Mouse (Mus musculus) forebrain, embryonic 16.5 days (tissue): ENCODE measurements around the gene Sema3g. TPM values are rescaled to one million over a fixed set of nuclear protein-coding genes. Genes with fewer than 3 reads are reported as not detected.

ENCODE experiments used
- ATAC-seq: fragments of 200-750 bp; cut with Nextera tagmentation; 2 replicates; pipeline ENCODE4 v1.8.0; 2017; ENCODE audit warnings: mild to moderate bottlenecking, moderate library complexity
- H3K27ac ChIP-seq: fragments of 300-500 bp; sonication (generic); 2 replicates; pipeline ENCODE4 v1.5.1; 2014; ENCODE audit warnings: low read length, control low read depth
- H3K27me3 ChIP-seq: fragments of 300-500 bp; sonication (generic); replicated peaks from 2 replicates; pipeline ENCODE4 v1.6.1; 2014; ENCODE audit warnings: low read length; ENCODE audit not compliant: control insufficient read depth, insufficient read depth
- H3K36me3 ChIP-seq: fragments of 300-500 bp; sonication (generic); 2 replicates; pipeline ENCODE4 v1.6.1; 2014; ENCODE audit not compliant: control insufficient read depth, insufficient read depth
- H3K4me1 ChIP-seq: fragments of 300-500 bp; sonication (generic); replicated peaks from 2 replicates; pipeline ENCODE4 v1.6.1; 2014; ENCODE audit warnings: low read length; ENCODE audit not compliant: control insufficient read depth, insufficient read depth
- H3K4me2 ChIP-seq: fragments of 300-500 bp; sonication (generic); 2 replicates; pipeline ENCODE4 v1.6.1; 2014; ENCODE audit warnings: mild to moderate bottlenecking, low read length, control low read depth
- H3K4me3 ChIP-seq: fragments of 300-500 bp; sonication (generic); replicated peaks from 2 replicates; pipeline ENCODE4 v1.5.1; 2014; ENCODE audit warnings: mild to moderate bottlenecking, low read length, control low read depth
- H3K9ac ChIP-seq: fragments of 300-500 bp; sonication (generic); replicated peaks from 2 replicates; pipeline ENCODE4 v1.6.1; 2014; ENCODE audit warnings: low read depth, low read length, control low read depth
- H3K9me3 ChIP-seq: fragments of 300-500 bp; sonication (generic); 2 replicates; pipeline ENCODE4 v1.6.1; 2016; ENCODE audit warnings: low read length; ENCODE audit not compliant: control insufficient read depth
- whole genome bisulfite sequencing: fragments of 180-500 bp; shearing (Covaris S2); extraction: QIAGEN DNeasy Blood & Tissue Kit; methylation state at CpG from one replicate; pipeline ENCODE4 v1.1.7; 2014; 5-methylcytosine and 5-hydroxymethylcytosine counted together
- polyA plus RNA-seq: library from polyadenylated mRNA; unstranded; fragments of >200 nt; fragmentation: Nextera tagmentation; extraction: Ambion mirVana; gene quantifications from 2 replicates; pipeline ENCODE4 v1.2.1, GENCODE M21; 2015

Gene Sema3g
- polyA plus RNA-seq, 1 experiment from 2014 or later = 0.62 TPM

DNA sequence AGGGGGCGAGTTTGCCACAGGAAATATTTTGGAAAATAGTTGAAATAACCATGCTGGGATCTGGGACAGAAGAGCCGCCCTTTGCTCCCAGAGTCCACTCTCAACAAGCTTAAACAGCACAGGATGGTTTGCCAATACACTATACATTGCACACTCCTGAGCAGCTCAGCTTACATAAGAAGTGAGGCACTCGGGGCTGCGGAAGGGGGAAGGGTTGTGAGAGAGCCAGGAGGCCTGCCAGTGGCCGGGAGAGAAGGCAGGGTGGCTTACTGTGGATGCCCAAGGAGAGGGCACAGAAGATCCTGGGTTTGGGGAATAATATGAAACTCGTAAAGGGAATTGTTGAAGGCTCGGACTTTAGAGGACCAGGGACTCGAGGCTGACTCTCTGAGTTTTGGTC, 3.8 kb upstream of the Sema3g start:
- Histone ChIP-seq H3K4me2 (no peak overlapping the region), H3K36me3 (no peaks in the 10 kb centered on the region), H3K9ac (no peak overlapping the region), H3K27ac (no peak overlapping the region), H3K9me3 (no peaks in the 10 kb centered on the region), H3K4me3 (no peak overlapping the region), H3K4me1 (peaks cover 10% of the 10 kb centered on the region), H3K27me3 (no peaks in the 10 kb centered on the region)
- ATAC-seq = no peak
- WGBS = 73% methylated on average over 8 of the region's 8 CpGs

DNA sequence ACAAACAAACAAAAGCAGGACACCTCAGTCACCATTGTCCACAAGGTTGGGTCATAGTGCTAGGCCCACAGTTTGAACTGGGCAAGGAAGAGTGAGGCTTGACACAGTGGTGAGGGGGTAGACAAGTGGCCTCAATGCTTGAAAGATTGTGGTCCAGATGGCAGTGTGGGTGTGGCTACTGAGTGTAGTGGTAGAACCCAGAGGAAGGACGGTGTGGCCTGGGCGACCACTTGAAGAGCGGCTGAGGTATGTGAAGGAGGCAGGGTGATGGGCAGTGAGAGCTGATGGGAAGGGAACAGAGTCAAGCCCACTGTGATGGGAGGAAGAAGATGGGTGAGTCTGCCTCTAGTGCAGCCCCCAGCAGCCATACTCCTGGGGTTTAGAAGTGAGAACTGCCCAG, 3.0 kb upstream of the Sema3g start:
- Histone ChIP-seq H3K9me3 (no peaks in the 10 kb centered on the region), H3K4me3 (no peak overlapping the region), H3K27me3 (no peaks in the 10 kb centered on the region), H3K36me3 (no peaks in the 10 kb centered on the region), H3K27ac (no peak overlapping the region), H3K4me2 (no peak overlapping the region), H3K4me1 (peaks cover 10% of the 10 kb centered on the region), H3K9ac (no peak overlapping the region)
- WGBS = 85% methylated on average over 3 of the region's 3 CpGs
- ATAC-seq = no peak

GRCm38 (mm10) chr14:31215157-31216002, 2.3 kb upstream of the Sema3g start:
- ATAC-seq = peak; percentile 69
- no peaks in the 10 kb centered on the region for H3K27me3 ChIP-seq

GRCm38 (mm10) chr14:31216846-31217245, 814 bp upstream of the Sema3g start, which contains the start of gene Nisch:
Gene Nisch, minus strand, starts transcription at chr14:31216946.
- no peaks in the 10 kb centered on the region for H3K36me3 ChIP-seq
- ATAC-seq = no peak
- H3K27ac ChIP-seq = no peak within 1 kb of the TSS
- H3K9ac ChIP-seq = no peak within 1 kb of the TSS; the same call in 1 of the 2 replicates
- H3K4me1 ChIP-seq = peaks cover 10% of the 10 kb centered on the region
- no peaks in the 10 kb centered on the region for H3K27me3 ChIP-seq
- H3K9me3 ChIP-seq = no peaks in the 10 kb centered on the region
- H3K4me3 ChIP-seq = no peak within 1 kb of the TSS
- WGBS = 58% methylated on average over 2 of the region's 2 CpGs
- no peak within 1 kb of the TSS for H3K4me2 ChIP-seq

More at GRCm38 (mm10) chr14:31215157-31216002, 2.3 kb upstream of the Sema3g start:
- Histone ChIP-seq H3K4me3 (no peak overlapping the region), H3K36me3 (no peaks in the 10 kb centered on the region), H3K4me1 (peaks cover 10% of the 10 kb centered on the region), H3K27ac (no peak overlapping the region), H3K9me3 (no peaks in the 10 kb centered on the region), H3K9ac (no peak overlapping the region), H3K4me2 (no peak overlapping the region)
- WGBS = 30% methylated on average over 15 of the region's 15 CpGs

DNA sequence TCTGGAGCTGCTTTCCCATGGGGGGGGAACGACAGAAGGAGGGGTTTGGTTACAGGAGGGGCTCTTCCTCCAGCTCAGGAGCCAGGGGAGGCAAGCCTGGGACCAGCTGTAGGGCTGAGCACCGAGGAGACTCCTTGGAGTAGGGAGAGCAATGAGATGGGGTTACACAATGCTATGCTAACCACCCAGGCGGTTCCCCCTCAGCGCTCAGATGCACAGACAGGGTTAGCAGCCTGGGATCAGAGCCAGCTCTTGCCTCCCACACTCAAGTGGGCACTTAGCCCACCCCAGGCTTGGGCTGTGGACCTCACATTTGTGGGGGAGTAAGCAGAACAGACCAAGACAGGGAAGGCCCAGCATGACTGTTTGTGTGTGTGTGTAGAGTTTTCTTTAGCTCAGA, 9.3 kb downstream of the Sema3g start:
- H3K36me3 ChIP-seq = no peaks in the 10 kb centered on the region
- no peaks in the 10 kb centered on the region for H3K9me3 ChIP-seq
- peaks cover 2% of the 10 kb centered on the region; the same call in 1 of the 2 replicates for H3K4me1 ChIP-seq
- no peak overlapping the region for H3K9ac ChIP-seq
- no peaks in the 10 kb centered on the region for H3K27me3 ChIP-seq
- H3K4me2 ChIP-seq = no peak overlapping the region
- no peak overlapping the region for H3K4me3 ChIP-seq
- peak; percentile 75 for ATAC-seq
- H3K27ac ChIP-seq = no peak overlapping the region
- 38% methylated on average over 4 of the region's 4 CpGs for WGBS

DNA sequence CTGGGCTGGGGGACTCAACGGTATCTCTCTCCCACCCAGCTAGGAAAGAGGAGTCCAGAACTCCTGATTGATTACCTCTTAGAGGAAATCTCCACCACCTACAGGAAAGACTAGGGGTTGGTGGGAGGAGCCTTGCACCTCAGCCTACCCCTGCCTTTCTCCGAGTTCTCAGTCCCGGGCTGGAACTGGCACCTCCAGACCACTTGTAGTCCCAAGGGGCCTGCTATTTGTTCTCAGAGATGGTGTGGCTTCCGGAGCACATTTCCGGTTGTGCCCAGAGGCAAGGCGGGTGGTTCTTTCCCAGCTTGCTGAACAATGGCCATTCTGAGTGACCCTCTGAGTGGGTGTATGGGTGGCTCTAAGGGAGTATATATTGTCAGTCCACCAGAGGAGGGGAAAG, 10.6 kb downstream of the Sema3g start:
- ATAC-seq = no peak
- no peaks in the 10 kb centered on the region for H3K27me3 ChIP-seq
- no peak overlapping the region for H3K4me3 ChIP-seq
- H3K4me1 ChIP-seq = peaks cover 2% of the 10 kb centered on the region; the same call in 1 of the 2 replicates
- H3K36me3 ChIP-seq = no peaks in the 10 kb centered on the region
- H3K9me3 ChIP-seq = no peaks in the 10 kb centered on the region
- no peak overlapping the region for H3K9ac ChIP-seq
- no peak overlapping the region for H3K4me2 ChIP-seq
- 74% methylated on average over 6 of the region's 6 CpGs for WGBS
- no peak overlapping the region for H3K27ac ChIP-seq

DNA sequence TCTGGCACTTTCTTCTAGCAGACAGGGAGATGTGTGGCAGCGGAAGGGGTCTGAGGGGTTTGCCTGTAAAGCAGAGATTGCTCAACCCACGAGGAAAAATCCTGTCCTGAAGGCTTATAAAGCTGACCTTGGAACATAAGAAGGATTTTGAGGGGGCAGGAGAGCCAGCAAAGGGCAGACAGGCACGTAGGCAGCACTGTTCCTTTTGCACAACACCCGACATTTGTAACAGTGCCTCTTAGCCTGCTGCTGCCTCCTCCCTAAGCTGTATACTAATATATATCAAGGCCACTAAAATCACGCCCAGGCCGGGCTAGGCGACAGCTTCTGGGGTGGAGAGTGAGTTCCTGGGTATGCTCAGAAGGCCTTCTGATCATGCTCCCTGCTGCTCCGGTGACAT, 12.8 kb downstream of the Sema3g start:
- 81% methylated on average over 8 of the region's 8 CpGs for WGBS
- no peaks in the 10 kb centered on the region for H3K9me3 ChIP-seq
- H3K9ac ChIP-seq = no peak overlapping the region
- no peak overlapping the region for H3K4me2 ChIP-seq
- no peak overlapping the region for H3K27ac ChIP-seq
- ATAC-seq = no peak
- H3K4me3 ChIP-seq = no peak overlapping the region
- peaks cover 2% of the 10 kb centered on the region; the same call in 1 of the 2 replicates for H3K4me1 ChIP-seq
- no peaks in the 10 kb centered on the region for H3K27me3 ChIP-seq
- H3K36me3 ChIP-seq = no peaks in the 10 kb centered on the region

DNA sequence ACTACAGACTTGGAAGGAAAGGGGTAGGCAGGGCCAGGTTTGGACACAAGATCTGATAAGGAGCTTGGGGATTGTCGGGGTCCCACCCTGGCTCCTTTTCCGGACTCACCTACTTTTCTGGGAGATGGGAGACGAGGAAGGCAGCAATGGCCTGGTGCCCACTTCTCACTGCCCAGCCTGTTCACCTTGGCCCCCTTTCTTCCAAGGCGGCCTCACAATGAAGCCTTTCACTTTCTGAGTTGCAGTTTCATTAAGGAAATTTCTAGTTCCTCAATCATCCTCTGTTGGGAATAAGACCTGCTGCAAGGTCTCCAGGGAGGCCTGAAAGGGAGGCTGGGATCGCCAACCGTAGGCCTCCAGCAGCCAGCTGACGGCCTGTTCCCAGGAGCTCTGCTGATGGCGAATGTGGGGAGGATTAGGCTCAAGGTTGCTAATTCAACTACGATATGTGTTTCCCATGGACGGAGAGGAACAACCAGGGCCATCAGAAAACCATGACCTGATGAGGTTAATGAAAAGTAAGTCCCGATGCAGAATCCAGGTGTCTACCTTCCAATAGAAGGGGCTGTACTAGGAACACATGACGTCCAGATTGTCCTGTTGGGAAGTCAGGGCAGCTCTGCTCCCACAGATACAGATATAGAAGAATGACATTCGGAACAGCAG, 14.9 kb downstream of the Sema3g start:
- WGBS = 82% methylated on average over 13 of the region's 13 CpGs
- ATAC-seq = no peak
- no peaks in the 10 kb centered on the region for H3K27me3 ChIP-seq
- no peaks in the 10 kb centered on the region for H3K4me1 ChIP-seq
- H3K9ac ChIP-seq = no peak overlapping the region
- no peaks in the 10 kb centered on the region for H3K36me3 ChIP-seq
- H3K4me2 ChIP-seq = no peak overlapping the region
- H3K4me3 ChIP-seq = no peak overlapping the region
- H3K9me3 ChIP-seq = no peaks in the 10 kb centered on the region
- no peak overlapping the region for H3K27ac ChIP-seq

- peak; percentile 42 for ATAC-seq
- no peaks in the 10 kb centered on the region for H3K36me3 ChIP-seq
- H3K4me1 ChIP-seq = no peaks in the 10 kb centered on the region
- H3K27ac ChIP-seq = no peak overlapping the region
- WGBS = 89% methylated on average over 14 of the region's 14 CpGs
- no peaks in the 10 kb centered on the region for H3K27me3 ChIP-seq
- H3K9me3 ChIP-seq = no peaks in the 10 kb centered on the region
- no peak overlapping the region for H3K4me2 ChIP-seq
- H3K4me3 ChIP-seq = no peak overlapping the region
- H3K9ac ChIP-seq = no peak overlapping the region
These were observed 15.7 kb downstream of the Sema3g start for GRCm38 (mm10) chr14:31233070-31233995.
